Mouse (Mus musculus) lung, embryonic 14.5 days (tissue): ENCODE results near the gene Pafah1b2. TPM values are rescaled to one million over a fixed set of nuclear protein-coding genes. Genes with fewer than 3 reads are reported as not detected.

Experiments
- ATAC-seq: fragments of 200-750 bp; cut with Nextera tagmentation; 2 replicates; pipeline ENCODE4 v1.8.0; 2017; ENCODE audit warnings: mild to moderate bottlenecking, moderate TSS enrichment, moderate library complexity; ENCODE audit not compliant: insufficient read depth
- DNase-seq: peaks from one replicate; pipeline ENCODE4 v3.0.0-alpha.2; 2015
- H3K27ac ChIP-seq: fragments of 300-500 bp; sonication (generic); 2 replicates; pipeline ENCODE4 v1.5.1; 2014; ENCODE audit warnings: low read depth, mild to moderate bottlenecking, moderate library complexity
- H3K27me3 ChIP-seq: fragments of 300-500 bp; sonication (generic); 2 replicates; pipeline ENCODE4 v1.6.1; 2014; ENCODE audit warnings: low read length, control low read depth; ENCODE audit not compliant: insufficient read depth
- H3K36me3 ChIP-seq: fragments of 300-500 bp; sonication (generic); 2 replicates; pipeline ENCODE4 v1.6.1; 2014; ENCODE audit warnings: control low read depth; ENCODE audit not compliant: insufficient read depth
- H3K4me1 ChIP-seq: fragments of 300-500 bp; sonication (generic); 2 replicates; pipeline ENCODE4 v1.6.1; 2014; ENCODE audit warnings: antibody characterized with exemption, control low read depth; ENCODE audit not compliant: insufficient read depth
- H3K4me2 ChIP-seq: fragments of 300-500 bp; sonication (generic); 2 replicates; pipeline ENCODE4 v1.6.1; 2014; ENCODE audit warnings: mild to moderate bottlenecking
- H3K4me3 ChIP-seq: fragments of 300-500 bp; sonication (generic); 2 replicates; pipeline ENCODE4 v1.5.1; 2014; ENCODE audit warnings: low read depth, low read length
- H3K9ac ChIP-seq: fragments of 300-500 bp; sonication (generic); 2 replicates; pipeline ENCODE4 v1.6.1; 2014
- H3K9me3 ChIP-seq: fragments of 300-500 bp; sonication (generic); 2 replicates; pipeline ENCODE4 v1.6.1; 2016; ENCODE audit warnings: low read depth, low read length, control low read depth
- CTCF ChIP-seq: IDR thresholded peaks from 2 replicates; pipeline ENCODE4 v1.5.1; 2016; ENCODE audit warnings: antibody characterized with exemption, low read depth
- WGBS: fragments of 180-500 bp; shearing (Covaris S2); extraction: QIAGEN DNeasy Blood & Tissue Kit; methylation state at CpG from one replicate; pipeline ENCODE4 v1.1.7; 2014; 5-methylcytosine and 5-hydroxymethylcytosine counted together
- polyA plus RNA-seq: library from polyadenylated mRNA; unstranded; fragments of >200 nt; fragmentation: Nextera tagmentation; extraction: Ambion mirVana; gene quantifications from 2 replicates; pipeline ENCODE4 v1.2.1, GENCODE M21; 2014

Pafah1b2 gene
- polyA plus RNA-seq, 1 experiment from 2014 or later = 179 TPM

DNA sequence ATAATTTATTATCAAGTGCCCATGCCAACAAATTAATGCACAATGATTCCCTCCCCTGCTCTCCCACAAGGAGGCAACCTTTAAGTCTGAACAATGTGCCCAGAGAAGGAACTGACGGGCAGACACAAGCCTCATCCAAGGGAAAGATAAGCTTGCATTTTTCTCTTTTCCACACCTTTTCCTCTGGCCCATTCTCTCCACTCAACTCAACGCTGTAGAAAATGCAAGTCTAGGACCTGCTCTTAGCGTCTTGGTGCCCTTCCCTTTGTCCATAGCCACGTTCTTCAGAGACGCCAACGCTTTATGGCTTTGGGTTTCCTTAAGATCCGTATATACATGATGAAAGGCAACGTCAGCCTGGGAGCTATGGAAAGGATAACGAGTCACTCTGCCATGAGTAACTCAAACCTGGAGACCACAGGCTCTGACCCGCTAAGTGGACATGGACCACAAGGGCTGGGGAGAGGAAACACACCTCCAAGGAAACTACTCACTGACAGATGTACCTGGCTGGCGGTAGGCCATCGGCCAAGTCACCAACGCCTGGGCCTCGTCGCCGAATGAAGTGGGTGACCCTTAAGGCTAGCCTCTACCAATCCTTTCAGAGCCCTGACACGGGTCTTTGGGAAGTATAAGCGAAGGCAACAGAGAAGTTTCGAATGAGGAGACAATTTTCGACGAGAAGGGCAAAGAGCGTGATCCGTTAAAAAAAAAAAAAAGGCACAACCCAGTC is 28.6 kb downstream of the Pafah1b2 start:
- Histone ChIP-seq H3K9me3 (no peaks in the 10 kb centered on the region), H3K27ac (peak overlapping the region; percentile 97), H3K36me3 (peaks cover 4% of the 10 kb centered on the region; the same call in 1 of the 2 replicates), H3K4me3 (peak overlapping the region; percentile 96), H3K4me1 (0 out of 2 replicates have a peak, but pooled peaks cover 6% of the 10 kb centered on the region), H3K4me2 (peak overlapping the region; percentile 73), H3K27me3 (no peaks in the 10 kb centered on the region), H3K9ac (peak overlapping the region; percentile 96)
- peak; percentile 49 for DNase-seq
- under 1% methylated on average over 23 of the region's 23 CpGs for WGBS
- TF ChIP-seq CTCF = peak; percentile 30
- no peak for ATAC-seq

DNA sequence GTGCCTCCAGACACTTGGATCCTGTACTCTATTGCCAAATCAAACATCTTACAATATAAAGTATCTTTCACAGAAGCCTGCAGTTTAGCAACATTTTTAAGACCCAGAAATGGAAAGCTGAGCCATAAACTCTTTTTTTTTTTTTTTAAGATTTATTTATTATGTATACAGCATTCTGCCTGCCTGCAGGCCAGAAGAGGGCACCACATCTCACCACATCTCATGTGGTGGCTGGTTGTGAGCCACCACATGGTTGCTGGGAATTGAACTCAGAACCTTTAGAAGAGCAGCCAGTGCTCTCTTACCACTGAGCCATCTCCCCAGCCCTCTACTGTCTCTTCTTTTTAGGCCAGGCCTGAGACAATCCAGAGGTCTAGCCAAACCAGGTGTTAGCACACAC is 31.2 kb downstream of the Pafah1b2 start:
- 0 out of 2 replicates have a peak, but pooled peaks have one; percentile 33 for TF ChIP-seq CTCF
- H3K4me2 ChIP-seq = no peak overlapping the region
- DNase-seq (no peak), ATAC-seq (no peak)
- no peak overlapping the region for H3K27ac ChIP-seq
- H3K9me3 ChIP-seq = no peaks in the 10 kb centered on the region
- H3K4me3 ChIP-seq = no peak overlapping the region
- H3K4me1 ChIP-seq = 0 out of 2 replicates have a peak, but pooled peaks cover 6% of the 10 kb centered on the region
- H3K9ac ChIP-seq = no peak overlapping the region
- no peaks in the 10 kb centered on the region for H3K27me3 ChIP-seq
- peaks cover 24% of the 10 kb centered on the region for H3K36me3 ChIP-seq

DNA sequence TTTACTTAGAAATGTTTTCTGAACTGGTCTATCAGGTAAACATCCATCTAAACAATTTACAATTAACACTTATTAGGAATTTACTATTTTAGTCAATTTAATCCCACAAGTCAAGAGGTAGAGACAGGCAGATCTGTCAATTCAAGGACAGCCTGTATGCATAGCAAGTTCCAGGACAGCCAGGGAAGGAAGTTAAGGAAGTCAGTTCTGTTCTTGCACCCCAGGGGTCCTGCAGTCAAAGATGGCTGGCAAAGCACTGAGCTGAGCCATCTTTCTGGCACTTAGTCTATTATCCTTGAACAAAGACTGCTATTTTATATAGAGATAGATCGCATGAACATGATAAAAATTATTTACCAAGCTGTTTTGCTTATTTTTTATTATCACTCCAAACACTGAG is 31.9 kb downstream of the Pafah1b2 start:
- H3K36me3 ChIP-seq = peaks cover 29% of the 10 kb centered on the region
- H3K27me3 ChIP-seq = no peaks in the 10 kb centered on the region
- no peak for ATAC-seq
- no peak overlapping the region for H3K4me2 ChIP-seq
- no peaks in the 10 kb centered on the region for H3K9me3 ChIP-seq
- no peak overlapping the region for H3K9ac ChIP-seq
- 0 out of 2 replicates have a peak, but pooled peaks cover 6% of the 10 kb centered on the region for H3K4me1 ChIP-seq
- DNase-seq = no peak
- H3K4me3 ChIP-seq = no peak overlapping the region
- TF ChIP-seq CTCF = no peak
- H3K27ac ChIP-seq = no peak overlapping the region
- 92% methylated on average over 1 of the region's 1 CpGs for WGBS

DNA sequence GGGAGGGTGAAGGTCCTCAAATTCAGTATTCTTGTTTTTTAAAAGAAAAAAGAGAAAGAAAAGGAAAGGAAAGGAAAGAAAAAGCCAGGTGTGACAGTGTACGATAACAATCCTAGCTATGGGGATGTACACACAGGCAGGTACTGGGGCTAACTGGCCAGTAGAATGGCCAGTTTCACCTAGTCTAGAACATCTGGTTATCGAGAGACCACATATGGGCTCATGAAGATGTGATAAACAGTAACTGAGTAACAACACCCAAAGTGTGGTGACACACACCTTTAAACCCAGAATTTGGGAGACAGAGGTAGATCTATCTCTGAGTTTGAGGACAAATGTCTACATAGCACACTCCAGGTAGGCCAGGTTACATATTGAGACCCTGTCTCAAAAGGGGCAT is 32.7 kb downstream of the Pafah1b2 start:
- H3K9ac ChIP-seq = no peak overlapping the region
- DNase-seq = no peak

DNA sequence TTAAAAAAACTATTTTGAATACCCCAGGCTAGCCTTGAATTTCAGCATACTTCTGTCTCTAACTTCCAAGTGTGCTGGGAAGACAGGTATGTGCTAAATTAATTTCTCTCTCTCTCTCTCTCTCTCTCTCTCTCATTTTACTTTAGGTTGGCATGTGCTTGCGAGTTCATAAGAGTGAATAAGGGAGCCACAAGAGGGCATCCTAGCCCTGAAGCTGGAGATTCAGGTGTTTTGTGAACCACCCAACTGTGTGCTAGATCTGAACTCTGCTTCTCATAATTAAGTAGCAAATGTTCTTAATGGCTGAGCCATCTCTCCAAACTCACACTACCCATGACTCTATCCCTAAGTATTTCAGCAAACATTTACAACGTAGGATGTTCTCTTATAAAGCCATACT is 35.6 kb downstream of the Pafah1b2 start:
- H3K27me3 ChIP-seq = no peaks in the 10 kb centered on the region
- ATAC-seq (no peak), DNase-seq (no peak)
- 0 out of 2 replicates have a peak, but pooled peaks have one; percentile 4 for TF ChIP-seq CTCF
- no peaks in the 10 kb centered on the region for H3K9me3 ChIP-seq
- no peak overlapping the region for H3K27ac ChIP-seq
- no peak overlapping the region for H3K9ac ChIP-seq
- no peak overlapping the region for H3K4me2 ChIP-seq
- peaks cover 61% of the 10 kb centered on the region for H3K36me3 ChIP-seq
- no peak overlapping the region for H3K4me3 ChIP-seq
- no peaks in the 10 kb centered on the region for H3K4me1 ChIP-seq
- 70% methylated on average over 2 of the region's 2 CpGs for WGBS

More for the DNA sequence above, 32.7 kb downstream of the Pafah1b2 start:
- 95% methylated on average over 2 of the region's 2 CpGs for WGBS
- no peak overlapping the region for H3K4me2 ChIP-seq
- H3K4me1 ChIP-seq = 0 out of 2 replicates have a peak, but pooled peaks cover 6% of the 10 kb centered on the region
- ATAC-seq = no peak
- H3K4me3 ChIP-seq = no peak overlapping the region
- no peak overlapping the region for H3K27ac ChIP-seq
- no peaks in the 10 kb centered on the region for H3K27me3 ChIP-seq
- TF ChIP-seq CTCF = no peak
- no peaks in the 10 kb centered on the region for H3K9me3 ChIP-seq
- peaks cover 36% of the 10 kb centered on the region for H3K36me3 ChIP-seq

- ATAC-seq = no peak
- no peak for DNase-seq
- WGBS = 84% methylated on average over 6 of the region's 6 CpGs
- Histone ChIP-seq H3K27me3 (no peaks in the 10 kb centered on the region), H3K9me3 (no peaks in the 10 kb centered on the region), H3K36me3 (peaks cover 68% of the 10 kb centered on the region), H3K4me1 (0 out of 2 replicates have a peak, but pooled peaks cover 3% of the 10 kb centered on the region), H3K27ac (no peak overlapping the region), H3K9ac (no peak overlapping the region), H3K4me3 (no peak overlapping the region), H3K4me2 (no peak overlapping the region)
- no peak for TF ChIP-seq CTCF
These were observed 48.9 kb downstream of the Pafah1b2 start for GRCm38 (mm10) chr9:45963577-45963976.

DNA sequence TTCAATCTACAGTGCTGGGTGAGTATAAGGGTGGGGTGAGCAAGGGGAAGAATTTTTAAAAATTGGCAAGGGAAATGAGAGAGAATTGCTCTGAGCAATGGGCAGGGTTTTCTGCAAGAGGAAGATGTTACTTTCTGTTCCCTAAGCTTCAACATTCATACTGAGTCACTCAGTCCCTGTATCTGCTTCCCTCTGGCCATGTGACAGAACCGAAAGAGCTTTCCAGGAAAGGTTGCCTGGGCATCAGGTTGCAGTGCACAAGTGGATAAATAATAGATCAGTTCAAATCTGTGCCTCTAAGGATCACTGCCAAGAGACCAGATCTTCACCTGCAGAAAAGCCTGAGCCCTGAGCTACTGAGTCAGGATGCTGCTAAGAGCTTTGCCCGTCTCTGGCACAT is 50.6 kb downstream of the Pafah1b2 start:
- Histone ChIP-seq H3K9me3 (no peaks in the 10 kb centered on the region), H3K9ac (no peak overlapping the region), H3K27ac (no peak overlapping the region), H3K4me3 (no peak overlapping the region), H3K4me2 (no peak overlapping the region), H3K27me3 (no peaks in the 10 kb centered on the region), H3K36me3 (peaks cover 51% of the 10 kb centered on the region), H3K4me1 (0 out of 2 replicates have a peak, but pooled peaks cover 3% of the 10 kb centered on the region)
- DNase-seq = no peak
- TF ChIP-seq CTCF = no peak
- 77% methylated on average over 2 of the region's 2 CpGs for WGBS
- ATAC-seq = no peak
